Mouse (Mus musculus): Measurements from ENCODE around the gene Rtn2.

DNA sequence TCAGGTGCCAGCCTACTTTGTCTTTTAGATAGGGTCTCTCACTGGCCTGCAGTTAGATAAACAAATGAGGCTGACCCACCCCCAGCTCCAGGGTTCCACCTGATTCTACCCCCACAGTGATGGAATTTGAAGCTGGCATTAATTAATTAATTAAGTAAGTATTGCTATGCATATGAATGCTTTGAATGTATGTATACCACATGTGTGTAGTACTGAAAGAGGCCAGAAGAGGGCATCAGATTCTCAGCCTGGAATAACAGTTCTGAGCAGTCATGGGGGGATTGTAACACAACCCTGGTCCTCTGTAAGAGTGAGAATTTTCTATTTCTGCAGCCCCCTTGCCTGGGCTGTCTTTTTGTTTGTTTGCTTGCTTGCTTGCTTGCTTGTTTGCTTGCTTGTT lies 46.0 kb downstream of the Rtn2 start:
- TF ChIP-seq CTCF (IDR thresholded peaks at IDR 0.05; ENCODE audit: low read depth) (peak; percentile 49), EP300 (IDR thresholded peaks at IDR 0.05; ENCODE audit: low read depth) (no peak)

All from liver, postnatal 0 days (tissue).